Mouse (Mus musculus): ENCODE measurements around the gene Ptpn5.

GRCm38 (mm10) chr7:47103671-47104414 lies 29.6 kb downstream of the Ptpn5 start:
- no peak for TF ChIP-seq CTCF (IDR thresholded peaks at IDR 0.05; ENCODE audit: insufficient read depth, low read depth, low read length)
- no peak for TF ChIP-seq POLR2A (IDR thresholded peaks at IDR 0.05; ENCODE audit: insufficient read depth, low read depth, low read length)

Measured in olfactory bulb, adult 2 months (tissue).